Mouse (Mus musculus): Measurements from ENCODE around the gene Gm4491.
A peak's percentile ranks its signal among the peaks of the same experiment; 100 is the strongest.

The Gm4491 gene

GRCm38 (mm10) chr14:57115823-57116544 is at the start of gene Gm4491:
Gm4491 (minus strand) TSS chr14:57115883.
- no peak for DNase-seq (ENCODE audit: low read depth, low spot score)

- DNase-seq (ENCODE audit: low read depth, low spot score): no peak
These were observed 46.1 kb upstream of the Gm4491 start for GRCm38 (mm10) chr14:57161833-57162232.

GRCm38 (mm10) chr14:57161201-57161600 is 45.5 kb upstream of the Gm4491 start:
- DNase-seq (ENCODE audit: low read depth, low spot score): no peak

GRCm38 (mm10) chr14:57154916-57155315 is 39.2 kb upstream of the Gm4491 start:
- DNase-seq (ENCODE audit: low read depth, low spot score): no peak

GRCm38 (mm10) chr14:57145741-57146140 is 30.1 kb upstream of the Gm4491 start:
- no peak for DNase-seq (ENCODE audit: low read depth, low spot score)

- no peak for DNase-seq (ENCODE audit: low read depth, low spot score)
These were observed 19.6 kb upstream of the Gm4491 start for GRCm38 (mm10) chr14:57135265-57135664.

GRCm38 (mm10) chr14:57133161-57133661 is 17.5 kb upstream of the Gm4491 start, which contains the start of gene Gjb6:
Gjb6 (minus strand) TSS chr14:57133611.
- no peak for DNase-seq (ENCODE audit: low read depth, low spot score)

- DNase-seq (ENCODE audit: low read depth, low spot score): no peak
These were observed 11.7 kb upstream of the Gm4491 start for GRCm38 (mm10) chr14:57127383-57127782.

- no peak for DNase-seq (ENCODE audit: low read depth, low spot score)
These were observed 6.6 kb upstream of the Gm4491 start for GRCm38 (mm10) chr14:57122295-57122694.

- no peak for DNase-seq (ENCODE audit: low read depth, low spot score)
These were observed 6.5 kb downstream of the Gm4491 start for GRCm38 (mm10) chr14:57109194-57109593.

- no peak for DNase-seq (ENCODE audit: low read depth, low spot score)
These were observed 7.8 kb downstream of the Gm4491 start for GRCm38 (mm10) chr14:57107916-57108315.

- DNase-seq (ENCODE audit: low read depth, low spot score): no peak
These were observed 8.6 kb downstream of the Gm4491 start for GRCm38 (mm10) chr14:57107091-57107490.

GRCm38 (mm10) chr14:57105721-57106120 is 10.0 kb downstream of the Gm4491 start:
- DNase-seq (ENCODE audit: low read depth, low spot score): no peak

GRCm38 (mm10) chr14:57105111-57105510 is 10.6 kb downstream of the Gm4491 start:
- no peak for DNase-seq (ENCODE audit: low read depth, low spot score)

- DNase-seq (ENCODE audit: low read depth, low spot score): peak; percentile 39
These were observed 11.3 kb downstream of the Gm4491 start, which contains the start of gene Gjb2 for GRCm38 (mm10) chr14:57104106-57105023. Gjb2 (minus strand) TSS chr14:57104702.

- no peak for DNase-seq (ENCODE audit: low read depth, low spot score)
These were observed 12.0 kb downstream of the Gm4491 start for GRCm38 (mm10) chr14:57103711-57104105.

GRCm38 (mm10) chr14:57103121-57103520 is 12.6 kb downstream of the Gm4491 start:
- no peak for DNase-seq (ENCODE audit: low read depth, low spot score)

- no peak for DNase-seq (ENCODE audit: low read depth, low spot score)
These were observed 14.1 kb downstream of the Gm4491 start for GRCm38 (mm10) chr14:57101623-57102022.

GRCm38 (mm10) chr14:57095855-57096254 is 19.8 kb downstream of the Gm4491 start:
- DNase-seq (ENCODE audit: low read depth, low spot score): no peak

- peak; percentile 42 for DNase-seq (ENCODE audit: low read depth, low spot score)
These were observed 22.7 kb downstream of the Gm4491 start for GRCm38 (mm10) chr14:57093029-57093428.

- DNase-seq (ENCODE audit: low read depth, low spot score): no peak
These were observed 25.7 kb downstream of the Gm4491 start for GRCm38 (mm10) chr14:57090001-57090400.

GRCm38 (mm10) chr14:57089107-57089506 is 26.6 kb downstream of the Gm4491 start:
- no peak for DNase-seq (ENCODE audit: low read depth, low spot score)
